Comparison of ENCODE assay signal across 30 mouse cellular contexts in the genomic region with DNA sequence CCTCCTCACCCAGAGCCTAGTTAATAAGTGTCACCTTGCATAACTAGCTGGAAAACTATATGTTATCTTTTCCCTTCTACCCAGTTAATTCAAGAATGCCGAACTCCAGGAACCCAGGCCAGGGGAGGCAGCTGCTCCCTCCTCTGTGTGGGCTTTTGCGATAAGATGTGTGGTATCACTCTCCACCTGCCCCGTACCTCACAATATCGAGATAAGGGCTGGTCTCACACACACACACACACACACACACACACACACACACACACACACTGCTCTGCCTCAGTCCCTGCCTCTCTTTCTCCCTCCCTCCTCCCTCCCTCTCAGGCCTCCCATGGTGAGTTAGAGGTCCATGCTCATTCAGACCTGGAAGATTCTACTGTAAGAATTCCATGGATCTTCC.
DNase-seq lines count a peak whose midpoint lies in the region; ATAC-seq and TF ChIP-seq lines count a peak whose summit lies in the region.
"Had no signal": no experiment of that assay in that cellular context is flagged by ENCODE, and none has a peak within 500 bp of the region (broad histone marks: within the 10 kb centered on the region; RNA-seq: fewer than 3 reads in every experiment).

No protein-coding gene starts in this region.

- DNase-seq in heart, embryonic 10.5 days (ENCODE audit: low spot score) = peak; percentile 51
- peak; percentile 12 for DNase-seq in liver, postnatal 0 days
- DNase-seq in lung, postnatal 10 days = no peak
- DNase-seq in thymus, postnatal 25 days = no peak
- DNase-seq in layer of hippocampus, adult 9-10 months (ENCODE audit: low spot score) = no peak
- DNase-seq: adrenal gland, postnatal 10 days; cerebellum, adult 18-20 months; cerebellum, postnatal 14 days; gastrocnemius, postnatal 14 days; heart, adult 11 months; heart, postnatal 4 days; kidney, adult 18-20 months; kidney, postnatal 36 days; right cerebral cortex, postnatal 25 days had no signal

- 0 out of 2 replicates have a peak, but pooled peaks cover 2% of the 10 kb centered on the region for H3K4me1 ChIP-seq in heart, embryonic 10.5 days
- H3K4me1 ChIP-seq in heart, embryonic 12.5 days (replicated peaks) = no peaks in the 10 kb centered on the region; the same call in 1 of the 2 replicates
- H3K4me1 ChIP-seq in liver, embryonic 12.5 days = peaks cover 32% of the 10 kb centered on the region
- H3K4me1 ChIP-seq in liver, postnatal 0 days (ENCODE audit: insufficient read depth) = peaks cover 2% of the 10 kb centered on the region; the same call in 1 of the 2 replicates
- no peaks in the 10 kb centered on the region for H3K4me1 ChIP-seq in stomach, embryonic 16.5 days (ENCODE audit: control insufficient read depth, insufficient read depth, low read length)
- H3K4me1 ChIP-seq: forebrain, embryonic 13.5 days; kidney, embryonic 15.5 days; limb, embryonic 15.5 days; midbrain, embryonic 15.5 days had no signal

- no peak; the same call in 1 of the 2 replicates for ATAC-seq in heart, embryonic 12.5 days (ENCODE audit: insufficient number of reproducible peaks, low FRiP score)
- ATAC-seq in liver, embryonic 12.5 days = peak; percentile 89
- peak; percentile 33 for ATAC-seq in liver, postnatal 0 days
- ATAC-seq in stomach, embryonic 16.5 days (ENCODE audit: insufficient read depth, low FRiP score) = peak; percentile 85
- ATAC-seq: forebrain, embryonic 13.5 days; midbrain, embryonic 15.5 days had no signal

- TF ChIP-seq EP300 in liver, postnatal 0 days (IDR thresholded peaks at IDR 0.05; ENCODE audit: low read depth) = 0 out of 2 replicates have a peak, but pooled peaks have one; percentile 15

- no peak for TF ChIP-seq CTCF in liver, postnatal 0 days (IDR thresholded peaks at IDR 0.05; ENCODE audit: low read depth)

- no peak overlapping the region for H3K9ac ChIP-seq in heart, embryonic 12.5 days
- no peak overlapping the region for H3K9ac ChIP-seq in liver, embryonic 12.5 days
- no peak overlapping the region for H3K9ac ChIP-seq in liver, postnatal 0 days (replicated peaks)
- H3K9ac ChIP-seq in stomach, embryonic 16.5 days (ENCODE audit: low read length) = no peak overlapping the region
- H3K9ac ChIP-seq: embryonic facial prominence, embryonic 15.5 days; forebrain, embryonic 13.5 days; hindbrain, embryonic 13.5 days; kidney, embryonic 15.5 days; limb, embryonic 15.5 days; lung, embryonic 15.5 days; midbrain, embryonic 15.5 days had no signal

- H3K27me3 ChIP-seq in heart, embryonic 10.5 days (ENCODE audit: insufficient read depth, poor library complexity, severe bottlenecking) = no peaks in the 10 kb centered on the region
- H3K27me3 ChIP-seq in heart, embryonic 12.5 days (replicated peaks) = no peaks in the 10 kb centered on the region
- H3K27me3 ChIP-seq in liver, embryonic 12.5 days (replicated peaks) = no peaks in the 10 kb centered on the region
- H3K27me3 ChIP-seq in liver, postnatal 0 days (ENCODE audit: insufficient read depth, low read length) = no peaks in the 10 kb centered on the region
- H3K27me3 ChIP-seq in stomach, embryonic 16.5 days (ENCODE audit: control insufficient read depth, insufficient read depth, low read length) = no peaks in the 10 kb centered on the region
- H3K27me3 ChIP-seq: CH12.LX; embryonic facial prominence, embryonic 15.5 days; forebrain, embryonic 13.5 days; hindbrain, embryonic 13.5 days; kidney, embryonic 15.5 days; limb, embryonic 15.5 days; lung, embryonic 15.5 days; midbrain, embryonic 15.5 days had no signal

- no peaks in the 10 kb centered on the region for H3K36me3 ChIP-seq in heart, embryonic 10.5 days
- H3K36me3 ChIP-seq in heart, embryonic 12.5 days = no peaks in the 10 kb centered on the region
- no peaks in the 10 kb centered on the region for H3K36me3 ChIP-seq in liver, embryonic 12.5 days
- H3K36me3 ChIP-seq in liver, postnatal 0 days (replicated peaks; ENCODE audit: insufficient read depth, low read length) = no peaks in the 10 kb centered on the region
- H3K36me3 ChIP-seq in stomach, embryonic 16.5 days (ENCODE audit: control insufficient read depth, insufficient read depth, low read length) = no peaks in the 10 kb centered on the region
- H3K36me3 ChIP-seq: embryonic facial prominence, embryonic 10.5 days; embryonic facial prominence, embryonic 15.5 days; hindbrain, embryonic 13.5 days; kidney, embryonic 15.5 days; limb, embryonic 10.5 days; limb, embryonic 15.5 days; lung, embryonic 15.5 days; midbrain, embryonic 10.5 days; midbrain, embryonic 15.5 days had no signal

- H3K4me2 ChIP-seq in heart, embryonic 12.5 days = no peak overlapping the region
- peak overlapping the region; percentile 25 for H3K4me2 ChIP-seq in liver, embryonic 12.5 days
- H3K4me2 ChIP-seq in liver, postnatal 0 days (ENCODE audit: low read depth, low read length) = 0 out of 2 replicates have a peak overlapping the region, but pooled peaks have one; percentile 2
- no peak overlapping the region for H3K4me2 ChIP-seq in stomach, embryonic 16.5 days (ENCODE audit: low read depth, low read length)
- H3K4me2 ChIP-seq: embryonic facial prominence, embryonic 15.5 days; forebrain, embryonic 13.5 days; heart, embryonic 11.5 days; hindbrain, embryonic 13.5 days; kidney, embryonic 15.5 days; limb, embryonic 15.5 days; lung, embryonic 15.5 days; midbrain, embryonic 15.5 days had no signal

- H3K4me3 ChIP-seq in heart, embryonic 10.5 days = no peak overlapping the region
- H3K4me3 ChIP-seq in heart, embryonic 12.5 days = no peak overlapping the region
- no peak overlapping the region for H3K4me3 ChIP-seq in liver, embryonic 12.5 days
- no peak overlapping the region for H3K4me3 ChIP-seq in liver, postnatal 0 days (ENCODE audit: low read depth, low read length)
- H3K4me3 ChIP-seq in stomach, embryonic 16.5 days (replicated peaks; ENCODE audit: low read length) = no peak overlapping the region
- H3K4me3 ChIP-seq: embryonic facial prominence, embryonic 10.5 days; embryonic facial prominence, embryonic 15.5 days; forebrain, embryonic 13.5 days; hindbrain, embryonic 13.5 days; kidney, embryonic 15.5 days; limb, embryonic 10.5 days; limb, embryonic 15.5 days; lung, embryonic 15.5 days; midbrain, embryonic 10.5 days; midbrain, embryonic 15.5 days had no signal

- no peak overlapping the region for H3K27ac ChIP-seq in heart, embryonic 10.5 days
- no peak overlapping the region for H3K27ac ChIP-seq in heart, embryonic 12.5 days (ENCODE audit: poor library complexity, severe bottlenecking)
- no peak overlapping the region for H3K27ac ChIP-seq in liver, embryonic 12.5 days
- H3K27ac ChIP-seq in liver, postnatal 0 days (ENCODE audit: low read depth) = no peak overlapping the region
- no peak overlapping the region for H3K27ac ChIP-seq in stomach, embryonic 16.5 days (ENCODE audit: low read length)
- H3K27ac ChIP-seq: embryonic facial prominence, embryonic 10.5 days; embryonic facial prominence, embryonic 15.5 days; forebrain, embryonic 13.5 days; hindbrain, embryonic 13.5 days; kidney, embryonic 15.5 days; limb, embryonic 10.5 days; limb, embryonic 15.5 days; lung, embryonic 15.5 days; macrophage; midbrain, embryonic 10.5 days; midbrain, embryonic 15.5 days had no signal

- WGBS in heart, embryonic 10.5 days = 64% methylated on average over 4 of the region's 4 CpGs
- 59% methylated on average over 4 of the region's 4 CpGs for WGBS in heart, embryonic 12.5 days
- 39% methylated on average over 4 of the region's 4 CpGs for WGBS in liver, embryonic 12.5 days (ENCODE audit: insufficient replicate concordance)
- WGBS in liver, postnatal 0 days (ENCODE audit: insufficient replicate concordance) = 50% methylated on average over 4 of the region's 4 CpGs
- WGBS in stomach, embryonic 16.5 days = 63% methylated on average over 4 of the region's 4 CpGs

- no peaks in the 10 kb centered on the region for H3K9me3 ChIP-seq in heart, embryonic 10.5 days
- H3K9me3 ChIP-seq in heart, embryonic 12.5 days (replicated peaks) = no peaks in the 10 kb centered on the region
- H3K9me3 ChIP-seq in liver, embryonic 12.5 days (replicated peaks) = no peaks in the 10 kb centered on the region
- no peaks in the 10 kb centered on the region for H3K9me3 ChIP-seq in liver, postnatal 0 days (ENCODE audit: low read length)
- H3K9me3 ChIP-seq in stomach, embryonic 16.5 days (replicated peaks; ENCODE audit: control insufficient read depth, low read length) = no peaks in the 10 kb centered on the region
- H3K9me3 ChIP-seq: embryonic facial prominence, embryonic 10.5 days; embryonic facial prominence, embryonic 15.5 days; forebrain, embryonic 13.5 days; hindbrain, embryonic 13.5 days; kidney, embryonic 15.5 days; limb, embryonic 10.5 days; limb, embryonic 15.5 days; lung, embryonic 15.5 days; midbrain, embryonic 10.5 days; midbrain, embryonic 15.5 days had no signal

Comparison
In these comparisons a context has a peak if more than half of its experiments do, and no peak if none do; other contexts are left out.
1. DNase-seq: peak in heart, embryonic 10.5 days (single experiment) and liver, postnatal 0 days (single experiment); none in lung, postnatal 10 days (single experiment), thymus, postnatal 25 days (single experiment) and layer of hippocampus, adult 9-10 months (single experiment).
2. H3K4me2 ChIP-seq: peak in liver, embryonic 12.5 days (single experiment) and liver, postnatal 0 days (single experiment); none in heart, embryonic 12.5 days (single experiment) and stomach, embryonic 16.5 days (single experiment).